Mouse (Mus musculus) cortical plate, adult 2 months (tissue): ENCODE data around the gene Gm47289. TPM values are rescaled to one million over a fixed set of nuclear protein-coding genes. Genes with fewer than 3 reads are reported as not detected.

Experiments used
- H3K27ac ChIP-seq: fragments of 200-500 bp; 2 replicates; pipeline ENCODE4 v1.5.1; 2012; ENCODE audit warnings: low read length, control low read depth, inconsistent platforms; ENCODE audit not compliant: insufficient read depth
- H3K4me1 ChIP-seq: fragments of 200-500 bp; 2 replicates; pipeline ENCODE4 v1.6.1; 2011; ENCODE audit warnings: low read length; ENCODE audit not compliant: control insufficient read depth, insufficient read depth
- H3K4me3 ChIP-seq: fragments of 200-500 bp; 2 replicates; pipeline ENCODE4 v1.5.1; 2011; ENCODE audit warnings: mild to moderate bottlenecking, low read length, control low read depth; ENCODE audit not compliant: insufficient read depth
- CTCF ChIP-seq: fragments of 200-500 bp; IDR thresholded peaks from 2 replicates; pipeline ENCODE4 v1.5.1; 2011; ENCODE audit warnings: mild to moderate bottlenecking, control low read depth, low read length; ENCODE audit not compliant: insufficient read depth; ENCODE audit errors: extremely low read depth
- POLR2A ChIP-seq: fragments of 200-500 bp; IDR thresholded peaks from 2 replicates; pipeline ENCODE4 v1.6.1; 2011; ENCODE audit warnings: mild to moderate bottlenecking, low read length, control low read depth; ENCODE audit not compliant: insufficient read depth; ENCODE audit errors: extremely low read depth
- polyA plus RNA-seq: library from polyadenylated mRNA; depleted of rRNA; stranded (reverse); fragments of >200 nt; gene quantifications from 2 replicates; pipeline ENCODE4 v1.2.3, GENCODE M21; 2012; rRNA removed

Gene Gm47289
- polyA plus RNA-seq, result not detected in 2 replicates

DNA sequence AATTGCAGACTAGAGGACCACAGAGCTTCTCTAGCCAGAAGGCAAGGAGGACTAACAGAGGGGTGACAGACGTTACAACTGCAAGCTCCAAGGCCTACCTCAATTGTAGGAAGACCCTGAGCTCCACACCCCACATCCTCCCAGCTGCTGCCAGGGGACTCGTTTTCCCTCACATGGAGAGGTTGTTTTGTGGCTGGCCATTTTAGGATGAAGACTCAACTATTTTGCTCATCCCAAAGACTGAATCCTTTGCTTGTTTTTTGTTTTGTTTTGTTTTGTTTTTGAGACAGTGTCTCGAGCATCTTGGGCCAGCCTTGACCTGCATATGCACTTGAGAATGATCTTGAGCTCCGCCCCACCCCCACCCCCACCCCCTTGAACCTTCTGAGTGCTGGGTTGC lies at the start of gene Gm47289:
Gm47289 (plus strand) TSS at position 301 of the 400 bp plus-strand sequence.
- Histone ChIP-seq H3K27ac (no peak within 1 kb of the TSS), H3K4me1 (no peaks in the 10 kb centered on the region), H3K4me3 (no peak within 1 kb of the TSS)
- no peak for TF ChIP-seq POLR2A
- no peak for TF ChIP-seq CTCF

DNA sequence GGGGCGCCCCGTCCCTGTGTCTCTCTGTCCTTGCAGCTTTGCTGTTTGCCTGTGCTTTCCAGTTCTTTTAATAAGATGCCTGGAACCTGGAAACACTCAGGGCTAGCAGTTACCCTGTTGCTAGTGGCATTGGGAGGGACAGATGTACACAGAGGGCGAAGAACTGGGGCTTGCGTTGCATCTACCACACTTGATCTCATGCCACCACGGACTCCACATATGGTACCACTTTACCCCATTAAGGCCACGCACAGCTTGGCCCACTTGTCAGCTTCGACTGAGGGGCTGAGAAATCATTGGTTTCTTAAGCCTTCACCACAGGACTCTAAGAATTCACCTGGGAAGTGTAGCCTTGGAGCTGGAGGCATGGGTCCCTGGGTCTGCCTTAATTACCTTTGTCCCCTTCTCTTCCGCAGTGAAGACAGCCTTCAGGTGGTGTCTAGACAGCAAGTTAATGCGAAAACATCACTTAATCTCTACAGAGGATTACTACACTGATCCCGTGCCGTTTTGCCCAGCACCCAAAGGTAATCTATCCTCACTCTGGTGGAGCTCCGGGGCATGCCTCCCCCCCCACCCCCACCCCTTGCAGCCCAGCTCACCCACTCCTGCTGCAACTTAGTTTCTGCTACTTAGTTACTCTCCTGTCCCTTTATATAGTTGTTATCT lies 49.1 kb upstream of the Gm47289 start:
- H3K4me3 ChIP-seq, result no peak overlapping the region
- H3K27ac ChIP-seq, result no peak overlapping the region
- TF ChIP-seq CTCF, result no peak
- no peak for TF ChIP-seq POLR2A
- no peaks in the 10 kb centered on the region for H3K4me1 ChIP-seq

DNA sequence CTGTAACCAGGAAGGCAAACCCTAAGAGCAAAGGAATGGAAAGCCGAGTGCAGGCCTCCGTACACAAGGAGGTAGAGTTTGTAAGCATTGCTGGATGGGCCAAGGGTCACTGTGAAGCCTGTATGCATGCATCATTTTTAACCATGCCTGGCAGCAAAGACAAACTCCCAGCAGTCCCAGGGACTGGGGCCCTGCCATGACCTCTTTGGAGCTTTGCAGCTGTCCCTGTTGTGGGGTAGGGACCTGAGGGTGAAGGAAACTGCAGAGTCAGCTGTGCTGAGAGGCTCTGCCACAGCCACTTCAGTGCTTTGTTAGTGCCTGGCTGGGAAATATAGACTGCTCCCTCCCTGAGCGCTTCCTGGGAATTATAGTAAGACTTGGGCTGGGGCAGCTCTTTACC lies 48.3 kb upstream of the Gm47289 start:
- Histone ChIP-seq H3K4me3 (no peak overlapping the region), H3K27ac (no peak overlapping the region), H3K4me1 (no peaks in the 10 kb centered on the region)
- TF ChIP-seq POLR2A, result no peak
- no peak for TF ChIP-seq CTCF

DNA sequence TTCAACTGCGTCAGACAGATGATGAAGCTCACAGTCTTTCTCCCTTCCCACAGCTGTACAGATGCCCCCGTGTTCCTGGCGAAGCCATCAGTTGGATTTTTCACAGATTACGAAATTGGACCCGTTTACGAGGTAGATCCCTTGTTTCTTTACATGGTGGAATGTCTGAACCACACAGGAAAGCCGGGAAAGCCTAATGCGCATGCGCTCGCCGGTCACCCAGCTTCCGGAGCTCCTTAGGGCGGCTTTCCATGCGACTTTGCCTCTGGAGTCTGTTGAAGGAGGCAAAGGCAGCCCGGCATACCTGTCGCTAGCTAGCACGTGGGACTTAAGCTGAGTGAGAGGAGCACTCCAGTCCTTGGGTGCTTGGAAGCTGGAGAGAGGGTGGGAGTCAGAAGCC lies 44.0 kb upstream of the Gm47289 start:
- TF ChIP-seq POLR2A (no peak), CTCF (no peak)
- Histone ChIP-seq H3K4me3 (no peak overlapping the region), H3K4me1 (no peaks in the 10 kb centered on the region), H3K27ac (no peak overlapping the region)

DNA sequence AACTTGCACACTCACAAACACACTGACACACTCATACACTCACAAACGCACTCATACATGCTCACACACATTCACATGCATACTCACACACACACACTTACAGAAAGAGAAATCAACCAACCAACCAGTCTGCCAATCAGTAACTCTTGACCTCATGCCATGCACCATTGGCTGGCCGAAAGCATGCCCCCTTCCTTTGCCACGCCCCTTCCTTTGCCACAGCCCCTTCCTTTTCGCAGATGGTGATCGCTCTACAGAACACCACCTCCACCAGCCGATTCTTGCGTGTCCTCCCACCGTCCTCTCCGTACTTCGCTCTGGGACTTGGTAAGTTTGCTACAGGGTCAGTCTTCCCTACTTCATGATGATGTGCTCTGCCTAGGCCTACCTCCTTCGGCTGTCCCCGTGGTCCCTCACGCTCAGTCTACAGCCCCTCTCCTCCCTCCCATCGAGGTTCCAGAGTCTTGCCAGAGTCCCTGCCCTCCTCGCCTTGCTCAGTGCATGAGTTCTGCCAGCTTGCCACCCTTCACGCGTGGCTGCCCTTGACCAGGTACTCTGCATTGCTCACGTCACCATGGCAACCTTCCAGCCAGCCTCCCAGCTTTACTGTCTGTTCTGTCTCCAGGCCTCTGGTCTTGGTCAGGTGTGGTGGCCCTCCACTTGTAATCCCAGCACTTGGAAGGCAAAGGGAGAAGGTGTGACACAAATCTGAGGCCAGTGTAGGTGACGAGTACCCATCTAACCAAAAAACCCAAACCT lies 39.4 kb upstream of the Gm47289 start:
- Histone ChIP-seq H3K4me3 (no peak overlapping the region), H3K4me1 (no peaks in the 10 kb centered on the region), H3K27ac (no peak overlapping the region)
- TF ChIP-seq CTCF (no peak), POLR2A (no peak)

DNA sequence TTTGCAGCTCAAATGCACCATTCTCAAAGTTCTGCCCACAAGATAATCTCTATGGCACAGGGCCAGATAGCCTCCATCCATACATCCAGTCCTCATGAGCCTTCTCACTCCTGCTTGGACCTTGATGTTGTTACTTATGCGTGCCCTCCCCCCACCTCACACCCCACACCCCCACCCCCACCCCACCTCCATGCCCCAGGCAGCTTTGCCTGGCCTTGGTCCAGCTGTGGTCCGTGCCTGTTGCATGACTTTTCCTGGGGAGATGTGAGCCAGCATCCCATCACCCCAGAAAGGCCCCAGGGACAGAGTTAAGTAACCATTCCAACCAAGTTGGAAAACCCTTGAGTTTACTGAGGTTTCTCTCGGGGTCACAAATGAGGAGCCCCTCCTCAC lies 38.8 kb upstream of the Gm47289 start:
- H3K4me3 ChIP-seq, result no peak overlapping the region
- no peak for TF ChIP-seq CTCF
- no peak for TF ChIP-seq POLR2A
- no peak overlapping the region for H3K27ac ChIP-seq
- no peaks in the 10 kb centered on the region for H3K4me1 ChIP-seq

DNA sequence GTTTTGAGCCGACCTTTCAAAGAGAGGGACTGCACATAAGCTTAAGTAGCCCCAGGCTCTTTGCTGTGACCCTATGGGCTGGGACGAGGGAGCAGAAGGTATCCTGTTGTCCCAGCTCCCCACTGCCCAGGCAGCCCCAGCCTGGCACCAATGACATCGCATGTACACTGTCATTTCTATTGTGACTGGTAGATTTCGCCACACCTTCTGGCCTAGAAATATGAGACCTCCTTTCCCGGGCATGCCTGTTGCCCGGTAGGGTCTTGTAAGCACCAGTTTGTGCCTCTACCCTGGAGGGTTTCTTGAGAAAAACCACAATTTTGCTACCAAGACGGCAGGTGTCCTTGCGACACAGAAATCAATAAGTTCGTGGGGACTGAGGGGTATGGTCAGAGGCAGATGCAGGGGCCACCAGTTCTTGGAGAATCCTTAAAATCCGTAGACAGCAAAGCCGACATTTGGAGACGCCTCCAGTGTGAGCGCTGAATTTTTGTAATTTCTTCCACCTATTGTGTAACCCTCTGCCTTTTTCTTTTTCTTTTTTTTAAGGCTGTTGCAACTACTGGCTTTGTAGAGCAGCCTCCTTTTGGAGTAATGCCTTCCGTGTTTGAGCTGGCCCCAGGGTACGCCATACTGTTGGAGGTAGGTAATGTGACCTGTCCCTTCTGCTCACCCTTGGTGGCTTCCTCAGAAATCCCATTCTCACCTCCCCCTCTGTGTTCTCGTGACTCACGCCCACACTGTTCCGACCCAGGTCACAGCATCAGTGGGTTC lies 36.2 kb upstream of the Gm47289 start:
- no peak overlapping the region for H3K4me3 ChIP-seq
- no peak overlapping the region for H3K27ac ChIP-seq
- TF ChIP-seq CTCF, result no peak
- TF ChIP-seq POLR2A, result no peak
- H3K4me1 ChIP-seq, result no peaks in the 10 kb centered on the region

DNA sequence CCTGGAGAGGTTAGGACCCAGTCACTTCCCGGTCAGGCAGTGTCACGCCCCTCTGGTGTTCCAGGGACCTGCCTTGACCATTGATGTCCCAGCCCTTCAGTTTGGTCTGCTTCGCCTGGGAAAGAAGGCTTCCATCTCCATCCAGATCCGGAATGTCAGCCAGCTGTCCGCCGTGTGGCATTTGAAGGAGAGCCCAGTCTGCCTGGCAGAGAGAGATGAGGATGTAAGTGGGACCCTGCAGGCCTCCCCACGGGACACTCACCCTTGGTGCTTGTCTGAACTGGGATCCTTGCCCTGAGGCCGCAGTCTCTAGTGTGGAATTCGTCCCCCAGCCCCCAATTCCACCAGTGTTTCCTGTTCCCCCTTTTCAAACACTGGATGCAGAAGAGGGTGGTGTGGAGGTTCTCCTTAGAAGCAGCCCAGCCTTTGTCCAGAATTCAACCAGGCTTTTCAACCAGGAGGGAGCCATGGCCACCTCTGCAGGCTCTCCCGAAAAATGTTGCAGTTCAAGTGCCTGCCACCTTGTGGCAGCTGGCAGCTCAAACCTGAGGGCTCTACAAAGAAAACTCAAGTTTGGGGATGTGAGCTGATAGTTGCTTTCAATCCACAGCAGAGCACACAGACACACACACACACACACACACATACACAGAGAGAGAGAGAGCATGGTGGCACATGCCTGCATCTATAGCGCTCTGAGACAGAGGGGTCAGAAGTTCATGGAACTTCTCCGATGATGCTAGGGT lies 30.4 kb upstream of the Gm47289 start:
- Histone ChIP-seq H3K4me1 (no peaks in the 10 kb centered on the region), H3K27ac (no peak overlapping the region), H3K4me3 (no peak overlapping the region)
- TF ChIP-seq CTCF, result no peak
- no peak for TF ChIP-seq POLR2A

DNA sequence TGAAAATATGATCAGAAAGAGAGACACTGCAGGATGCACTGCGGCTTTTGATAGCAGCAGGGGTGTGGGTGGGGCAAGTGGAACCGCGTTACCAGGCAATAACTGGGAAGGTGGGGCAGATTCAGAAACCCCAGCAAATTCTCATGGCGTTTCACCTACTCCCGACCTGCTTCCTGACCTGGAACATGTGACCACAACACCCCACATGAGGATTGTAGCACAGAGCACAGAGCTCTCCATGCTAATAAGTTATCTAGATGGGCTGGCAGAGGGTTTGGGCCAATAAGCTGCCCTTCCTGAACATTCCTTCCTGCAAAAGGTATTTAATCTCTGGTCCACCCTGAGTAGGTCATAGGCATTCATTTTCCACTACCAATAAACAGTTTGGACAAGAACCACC lies 28.3 kb upstream of the Gm47289 start:
- H3K4me1 ChIP-seq, result no peaks in the 10 kb centered on the region
- no peak overlapping the region for H3K27ac ChIP-seq
- H3K4me3 ChIP-seq, result no peak overlapping the region
- no peak for TF ChIP-seq POLR2A
- no peak for TF ChIP-seq CTCF
